Mouse (Mus musculus): ENCODE results near the gene Dpep3. TPM values are rescaled to one million over a fixed set of nuclear protein-coding genes. Genes with fewer than 3 reads are reported as not detected.

Gene Dpep3
- total RNA-seq, 2 experiments from 2014 or later, result not detected

DNA sequence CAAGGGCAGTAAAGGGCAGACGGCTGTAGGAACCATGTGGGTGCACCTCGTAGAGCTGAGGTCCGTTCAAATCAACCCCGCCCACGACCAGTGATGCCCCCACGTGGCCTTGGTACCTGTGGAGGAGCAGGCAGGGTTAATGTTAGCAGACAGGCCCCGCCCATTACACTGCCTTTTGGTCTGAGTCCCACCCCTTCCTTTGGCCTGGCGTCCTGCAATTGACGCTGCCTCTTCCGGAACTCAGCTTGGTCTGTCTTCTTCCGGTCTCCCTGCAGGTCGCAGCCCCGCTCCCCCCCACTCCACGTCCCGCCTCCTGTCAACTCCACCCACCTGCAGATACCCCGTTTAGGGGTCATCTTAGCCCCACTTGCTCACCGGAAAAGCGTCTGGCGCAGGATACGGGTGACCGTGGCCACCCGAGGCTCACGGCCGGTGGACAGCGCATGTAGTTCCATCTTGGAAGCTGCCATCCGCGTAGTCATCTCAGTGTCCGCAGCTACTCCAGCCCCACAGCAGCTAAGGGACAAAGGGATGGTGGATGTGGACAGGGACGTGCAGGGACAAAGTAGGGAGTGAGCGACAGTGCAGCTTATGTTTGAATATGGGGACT is 42.3 kb downstream of the Dpep3 start:
- peak; percentile 78 to 81 for DNase-seq (ENCODE audit: low spot score in 2 of 2)

DNA sequence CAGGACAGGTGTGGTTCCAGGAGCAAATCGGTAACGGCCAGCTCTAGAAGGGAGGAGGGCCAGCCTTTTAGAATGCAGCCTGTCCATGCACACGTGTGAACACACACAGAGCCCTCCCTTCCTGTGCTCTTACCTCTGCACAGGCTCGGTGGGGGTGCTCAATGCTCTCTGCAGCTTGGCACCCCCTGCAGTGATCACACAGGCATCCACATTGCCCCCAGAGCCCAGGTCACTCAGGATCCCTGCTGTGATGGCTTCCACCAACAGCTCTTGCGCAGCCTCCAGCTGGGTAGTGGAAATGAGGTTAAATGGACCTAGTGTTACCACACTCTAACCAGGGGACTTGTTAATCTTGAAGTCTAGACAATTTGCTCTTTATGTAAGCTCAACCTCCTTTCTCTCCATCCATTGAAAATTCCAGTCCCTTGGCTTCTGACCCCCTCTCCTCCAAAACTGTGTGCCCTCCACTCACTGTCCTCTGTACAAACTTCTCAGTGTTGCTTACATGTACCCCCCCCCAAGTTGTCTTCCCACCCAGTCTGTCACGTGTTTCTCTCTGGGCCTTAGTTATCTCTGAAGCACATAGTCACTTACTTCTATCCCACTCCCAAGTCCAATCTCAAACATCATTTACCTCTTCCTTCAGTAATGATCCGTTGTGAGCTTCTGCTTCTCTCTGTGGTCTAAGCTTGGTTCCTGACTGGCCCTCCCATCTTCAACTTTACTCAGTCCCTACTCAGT is 43.2 kb downstream of the Dpep3 start:
- DNase-seq (ENCODE audit: low spot score in 2 of 2), result peak in 1 of 2 experiments; percentile 19

DNA sequence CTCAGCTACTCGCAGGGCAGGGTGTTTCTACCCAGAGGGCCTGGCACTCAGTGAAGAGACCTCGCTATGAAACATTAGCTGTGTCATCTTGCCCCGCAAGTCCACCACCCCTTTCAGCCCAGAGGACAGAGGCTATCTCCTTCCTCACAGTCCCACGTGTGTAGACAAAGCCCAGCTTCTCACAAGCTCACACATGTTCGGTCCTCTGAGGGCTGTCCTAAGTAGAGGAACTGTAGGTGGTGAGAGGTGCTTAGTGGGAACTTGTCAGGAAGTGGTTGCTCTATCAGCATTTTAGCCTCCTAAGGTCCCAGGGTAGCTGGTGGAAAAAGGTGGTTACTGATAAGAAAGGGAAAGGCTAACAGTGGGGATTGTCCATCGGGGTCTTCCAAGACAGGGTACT is 44.1 kb downstream of the Dpep3 start:
- no peak for DNase-seq (ENCODE audit: low spot score in 2 of 2)

DNA sequence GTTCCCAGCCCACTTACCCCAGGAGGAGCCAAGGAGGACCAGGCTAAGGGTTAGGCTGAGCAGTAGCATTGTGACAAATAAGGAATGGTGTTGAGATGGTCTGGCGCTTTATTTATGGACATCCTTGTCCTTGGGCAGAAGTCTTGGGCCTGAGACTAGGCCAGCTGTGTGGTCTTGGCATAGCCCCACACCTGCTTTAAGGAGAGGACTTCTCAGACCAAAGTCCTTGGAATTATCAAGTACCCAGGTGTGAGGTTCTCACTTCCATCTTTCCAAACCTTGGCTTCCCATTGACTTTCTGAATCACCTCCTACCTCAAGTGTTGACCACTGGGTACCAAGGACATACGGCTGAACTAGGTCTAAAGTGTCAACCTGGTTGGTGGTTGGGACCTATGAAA is 45.5 kb downstream of the Dpep3 start, which contains the start of gene Ctrl:
Gene Ctrl, minus strand, starts transcription at position 101 of the 400 bp plus-strand sequence.
- DNase-seq (ENCODE audit: low spot score in 2 of 2), result no peak

DNA sequence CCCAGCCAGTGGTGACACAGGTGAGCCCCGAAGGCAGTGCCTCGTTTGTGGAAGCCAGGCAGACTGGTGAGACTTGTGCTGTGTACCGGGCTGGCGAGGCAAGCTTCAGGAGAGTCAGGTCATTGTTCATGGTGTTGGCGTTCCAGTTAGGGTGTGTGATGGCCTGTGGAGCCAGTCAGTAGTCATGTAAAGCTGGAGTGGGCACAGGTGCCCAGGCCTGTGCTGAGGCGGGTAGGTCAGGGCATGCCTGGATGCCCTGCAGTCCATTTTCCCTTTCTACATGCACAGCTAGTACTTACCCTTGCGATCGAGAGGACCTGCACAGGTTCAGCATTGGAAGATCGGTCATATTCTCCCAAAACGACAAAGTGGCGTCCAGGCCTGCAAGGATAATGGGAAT is 46.7 kb downstream of the Dpep3 start:
- DNase-seq (ENCODE audit: low spot score in 2 of 2), result no peak

DNA sequence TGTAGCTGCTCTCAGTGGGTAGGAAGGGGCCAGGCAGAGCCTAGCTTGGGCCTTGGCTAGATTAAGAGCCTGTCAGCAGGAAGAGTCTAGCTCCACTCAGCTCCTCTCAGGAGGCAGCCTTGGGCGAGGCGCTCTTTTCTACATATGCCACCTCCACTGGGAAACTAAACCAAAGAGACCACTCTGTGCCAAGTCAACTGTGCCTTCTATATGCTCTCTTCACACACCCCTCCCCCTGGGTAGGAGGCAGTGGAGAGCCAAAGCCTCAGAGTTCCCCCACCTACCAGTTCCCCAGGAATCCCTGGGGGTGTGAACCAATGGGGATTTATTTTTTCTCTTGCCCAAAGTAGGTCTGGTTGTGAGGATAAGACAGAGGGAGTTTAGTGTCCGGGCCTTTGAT is 48.0 kb downstream of the Dpep3 start:
- DNase-seq (ENCODE audit: low spot score in 2 of 2), result no peak

DNA sequence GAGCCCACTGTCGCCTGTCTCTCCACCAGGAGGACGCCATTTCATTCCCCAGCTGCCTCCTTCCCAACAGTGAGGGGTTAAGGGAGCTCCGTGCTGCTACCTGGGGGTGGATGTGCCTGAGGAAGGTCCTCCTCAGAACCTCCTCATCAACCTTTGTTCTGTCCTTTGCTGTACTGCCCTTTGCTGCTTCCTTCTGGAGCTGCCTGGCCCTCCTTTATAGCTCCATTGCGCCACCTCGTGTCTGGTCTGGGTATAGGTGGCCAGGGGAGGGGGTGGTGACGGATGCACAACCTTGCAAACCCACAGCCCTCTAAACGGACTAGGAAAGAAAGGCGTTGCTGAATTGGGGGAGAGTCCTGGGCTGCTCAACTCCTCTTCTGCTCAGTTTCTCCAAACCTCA is 48.6 kb downstream of the Dpep3 start:
- peak; percentile 91 to 93 for DNase-seq (ENCODE audit: low spot score in 2 of 2)

DNA sequence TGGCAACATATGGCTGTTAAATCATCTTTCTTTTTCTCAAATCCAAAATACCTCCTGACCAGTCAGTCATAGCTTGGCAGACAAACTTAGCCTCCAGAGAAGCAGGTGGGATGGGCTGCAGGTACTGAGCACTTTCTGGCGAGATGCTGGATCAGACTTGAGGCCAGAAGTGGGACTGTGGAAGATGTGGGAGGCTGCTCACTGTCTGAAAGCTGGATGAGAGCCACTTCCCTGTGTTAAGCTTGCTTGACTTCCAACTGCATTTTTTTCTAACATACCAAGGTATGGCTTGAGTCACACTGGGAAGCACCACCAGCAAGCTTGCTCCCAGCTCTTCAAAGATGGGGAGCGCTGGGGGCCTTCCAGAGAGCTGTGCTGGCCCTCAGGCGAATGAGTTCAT is 54.1 kb downstream of the Dpep3 start:
- no peak for DNase-seq (ENCODE audit: low spot score in 2 of 2)

Small RNAs within 50 kb of the gene (microRNA-seq; reads per million reads assigned to microRNA genes)
- 0 to 1.8 reads per million in 2 experiments for gene Mir7074 (ENCODE audit: borderline number of aligned reads in 2 of 2)

Other genes with a start within 250 kb of the Dpep3 start
- gene Gfod2, start 220.8 kb downstream of the Dpep3 start, total RNA-seq (2021), result 10 to 100 TPM in 1 of 2 experiments, 1 to 10 TPM in 1; 7.4 to 10.1 TPM
- 10 to 100 TPM; 20.1 to 24.7 TPM for gene Ranbp10, start 152.1 kb downstream of the Dpep3 start, total RNA-seq (2021)
- not detected for gene Tsnaxip1, start 151.7 kb downstream of the Dpep3 start, total RNA-seq (2021)
- gene Cenpt, start 126.2 kb downstream of the Dpep3 start, total RNA-seq (2021), result 1 to 10 TPM; 5.9 to 6.5 TPM
- 10 to 100 TPM; 35.7 to 38.6 TPM for gene Thap11, start 124.3 kb downstream of the Dpep3 start, total RNA-seq (2021)
- gene Nutf2, start 118.8 kb downstream of the Dpep3 start, total RNA-seq (2021), result 10 to 100 TPM; 43.9 to 46.2 TPM
- gene Edc4, start 98.5 kb downstream of the Dpep3 start, total RNA-seq (2021), result 10 to 100 TPM; 35.0 to 36.7 TPM
- gene Nrn1l, start 85.9 kb downstream of the Dpep3 start, total RNA-seq (2021), result 1 to 10 TPM; 1.3 to 1.6 TPM
- gene Pskh1, start 79.0 kb downstream of the Dpep3 start, total RNA-seq (2021), result 10 to 100 TPM; 25.8 to 30.0 TPM
- gene Ctrl, start 45.6 kb downstream of the Dpep3 start, total RNA-seq (2021), result under 1 TPM in 1 of 2 experiments, not detected in 1; 0.93 TPM
- gene Psmb10, start 41.0 kb downstream of the Dpep3 start, total RNA-seq (2021), result 10 to 100 TPM; 78.7 to 84.1 TPM
- gene Lcat, start 36.0 kb downstream of the Dpep3 start, total RNA-seq (2021), result 1 to 10 TPM in 1 of 2 experiments, under 1 TPM in 1; 0.51 to 1.8 TPM
- gene Slc12a4, start 13.3 kb downstream of the Dpep3 start, total RNA-seq (2021), result 10 to 100 TPM; 45.4 to 56.9 TPM
- gene Dus2, start 11.9 kb upstream of the Dpep3 start, total RNA-seq (2021), result 10 to 100 TPM; 14.2 to 21.2 TPM
- gene Dpep2nb, start 26.5 kb upstream of the Dpep3 start, total RNA-seq (2021), result not detected
- 10 to 100 TPM; 16.4 to 16.9 TPM for gene Ddx28, start 32.5 kb upstream of the Dpep3 start, total RNA-seq (2021)
- gene Nfatc3, start 79.4 kb upstream of the Dpep3 start, total RNA-seq (2021), result 10 to 100 TPM; 34.5 to 50.9 TPM
- 1 to 10 TPM in 1 of 2 experiments, under 1 TPM in 1; 0.61 to 1.5 TPM for gene Esrp2, start 157.5 kb upstream of the Dpep3 start, total RNA-seq (2021)
- 10 to 100 TPM; 19.8 to 28.8 TPM for gene Pla2g15, start 171.0 kb upstream of the Dpep3 start, total RNA-seq (2021)
- gene Slc7a6, start 189.4 kb upstream of the Dpep3 start, total RNA-seq (2021), result 10 to 100 TPM; 21.5 to 28.0 TPM
- gene Slc7a6os, start 231.5 kb upstream of the Dpep3 start, total RNA-seq (2021), result 10 to 100 TPM; 24.1 to 25.4 TPM
- gene Prmt7, start 231.5 kb upstream of the Dpep3 start, total RNA-seq (2021), result 10 to 100 TPM; 22.9 to 26.6 TPM

Data from adrenal gland, adult 18-20 months (tissue).